Mouse (Mus musculus) hindbrain, postnatal 0 days (tissue): ENCODE data around the gene Isoc2a. TPM values are rescaled to one million over a fixed set of nuclear protein-coding genes. Genes with fewer than 3 reads are reported as not detected.

Source experiments
- ATAC-seq: fragments of 200-750 bp; cut with Nextera tagmentation; 2 replicates; pipeline ENCODE4 v1.8.0; 2017; ENCODE audit warnings: mild to moderate bottlenecking, moderate TSS enrichment, moderate library complexity
- DNase-seq: peaks from one replicate; pipeline ENCODE4 v3.0.0-alpha.2; 2015; ENCODE audit warnings: low spot score
- H3K27ac ChIP-seq: fragments of 300-500 bp; sonication (generic); 2 replicates; pipeline ENCODE4 v1.5.1; 2014; ENCODE audit warnings: mild to moderate bottlenecking
- H3K27me3 ChIP-seq: fragments of 300-500 bp; sonication (generic); 2 replicates; pipeline ENCODE4 v1.6.1; 2014; ENCODE audit warnings: low read length, mixed read lengths; ENCODE audit not compliant: insufficient read depth
- H3K36me3 ChIP-seq: fragments of 300-500 bp; sonication (generic); 2 replicates; pipeline ENCODE4 v1.6.1; 2014; ENCODE audit warnings: low read length, mixed read lengths; ENCODE audit not compliant: insufficient read depth
- H3K4me1 ChIP-seq: fragments of 300-500 bp; sonication (generic); 2 replicates; pipeline ENCODE4 v1.6.1; 2014; ENCODE audit warnings: antibody characterized with exemption, low read length, mixed read lengths; ENCODE audit not compliant: insufficient read depth
- H3K4me2 ChIP-seq: fragments of 300-500 bp; sonication (generic); 2 replicates; pipeline ENCODE4 v1.6.1; 2014; ENCODE audit warnings: low read depth, mild to moderate bottlenecking, low read length, moderate library complexity, mixed read lengths
- H3K4me3 ChIP-seq: fragments of 300-500 bp; sonication (generic); 2 replicates; pipeline ENCODE4 v1.5.1; 2014; ENCODE audit warnings: low read length
- H3K9ac ChIP-seq: fragments of 300-500 bp; sonication (generic); replicated peaks from 2 replicates; pipeline ENCODE4 v1.6.1; 2014; ENCODE audit warnings: mild to moderate bottlenecking, low read length, moderate library complexity, mixed read lengths
- H3K9me3 ChIP-seq: fragments of 300-500 bp; sonication (generic); 2 replicates; pipeline ENCODE4 v1.6.1; 2016; ENCODE audit warnings: low read length, mixed read lengths
- CTCF ChIP-seq: IDR thresholded peaks from 2 replicates; pipeline ENCODE4 v1.5.1; 2016; ENCODE audit warnings: antibody characterized with exemption, control low read depth, low read depth
- WGBS: fragments of 180-500 bp; shearing (Covaris S2); extraction: QIAGEN DNeasy Blood & Tissue Kit; methylation state at CpG from one replicate; pipeline ENCODE4 v1.1.7; 2014; 5-methylcytosine and 5-hydroxymethylcytosine counted together
- polyA plus RNA-seq: library from polyadenylated mRNA; unstranded; fragments of >200 nt; fragmentation: Nextera tagmentation; extraction: Ambion mirVana; gene quantifications from 2 replicates; pipeline ENCODE4 v1.2.1, GENCODE M21; 2015
- total RNA-seq: library from RNA; depleted of rRNA; stranded (reverse); fragments of >200 nt; gene quantifications from 2 replicates; pipeline ENCODE4 v1.2.3, GENCODE M21; 2014

Isoc2a gene
- total and polyA plus RNA-seq, 2 experiments from 2014 or later, result 0.43 to 12.2 TPM

- Histone ChIP-seq H3K4me1 (peaks cover 31% of the 10 kb centered on the region), H3K4me3 (peak overlapping the region; percentile 40), H3K9me3 (no peaks in the 10 kb centered on the region), H3K27ac (peak overlapping the region; percentile 96), H3K36me3 (peaks cover 21% of the 10 kb centered on the region; the same call in 1 of the 2 replicates), H3K27me3 (no peaks in the 10 kb centered on the region), H3K4me2 (peak overlapping the region; percentile 77), H3K9ac (peak overlapping the region; percentile 56)
- ATAC-seq (peak; percentile 16), DNase-seq (peak; percentile 72)
- 4% methylated on average over 37 of the region's 37 CpGs for WGBS
- TF ChIP-seq CTCF, result peak; percentile 71
These were observed 46.8 kb downstream of the Isoc2a start for GRCm38 (mm10) chr7:4923586-4924364.

- no peak for TF ChIP-seq CTCF
These were observed 47.5 kb downstream of the Isoc2a start for GRCm38 (mm10) chr7:4924483-4924882.

GRCm38 (mm10) chr7:4924891-4925301 is 47.9 kb downstream of the Isoc2a start:
- TF ChIP-seq CTCF, result no peak
- DNase-seq (peak; percentile 16), ATAC-seq (no peak)
- Histone ChIP-seq H3K4me2 (no peak overlapping the region), H3K9ac (no peak overlapping the region), H3K36me3 (peaks cover 10% of the 10 kb centered on the region; the same call in 1 of the 2 replicates), H3K4me1 (peaks cover 31% of the 10 kb centered on the region), H3K27ac (peak overlapping the region; percentile 96), H3K27me3 (no peaks in the 10 kb centered on the region), H3K4me3 (no peak overlapping the region), H3K9me3 (no peaks in the 10 kb centered on the region)
- WGBS, result 6% methylated on average over 3 of the region's 4 CpGs

More at GRCm38 (mm10) chr7:4924483-4924882, 47.5 kb downstream of the Isoc2a start:
- WGBS, result 1% methylated on average over 4 of the region's 4 CpGs
- H3K36me3 ChIP-seq, result peaks cover 14% of the 10 kb centered on the region; the same call in 1 of the 2 replicates
- DNase-seq, result peak; percentile 38
- H3K4me1 ChIP-seq, result peaks cover 31% of the 10 kb centered on the region
- H3K4me3 ChIP-seq, result no peak overlapping the region; the same call in 1 of the 2 replicates
- H3K9me3 ChIP-seq, result no peaks in the 10 kb centered on the region
- H3K27ac ChIP-seq, result peak overlapping the region; percentile 96
- H3K4me2 ChIP-seq, result peak overlapping the region; percentile 77
- H3K27me3 ChIP-seq, result no peaks in the 10 kb centered on the region
- H3K9ac ChIP-seq, result peak overlapping the region; percentile 56; the same call in 1 of the 2 replicates
- no peak for ATAC-seq

DNA sequence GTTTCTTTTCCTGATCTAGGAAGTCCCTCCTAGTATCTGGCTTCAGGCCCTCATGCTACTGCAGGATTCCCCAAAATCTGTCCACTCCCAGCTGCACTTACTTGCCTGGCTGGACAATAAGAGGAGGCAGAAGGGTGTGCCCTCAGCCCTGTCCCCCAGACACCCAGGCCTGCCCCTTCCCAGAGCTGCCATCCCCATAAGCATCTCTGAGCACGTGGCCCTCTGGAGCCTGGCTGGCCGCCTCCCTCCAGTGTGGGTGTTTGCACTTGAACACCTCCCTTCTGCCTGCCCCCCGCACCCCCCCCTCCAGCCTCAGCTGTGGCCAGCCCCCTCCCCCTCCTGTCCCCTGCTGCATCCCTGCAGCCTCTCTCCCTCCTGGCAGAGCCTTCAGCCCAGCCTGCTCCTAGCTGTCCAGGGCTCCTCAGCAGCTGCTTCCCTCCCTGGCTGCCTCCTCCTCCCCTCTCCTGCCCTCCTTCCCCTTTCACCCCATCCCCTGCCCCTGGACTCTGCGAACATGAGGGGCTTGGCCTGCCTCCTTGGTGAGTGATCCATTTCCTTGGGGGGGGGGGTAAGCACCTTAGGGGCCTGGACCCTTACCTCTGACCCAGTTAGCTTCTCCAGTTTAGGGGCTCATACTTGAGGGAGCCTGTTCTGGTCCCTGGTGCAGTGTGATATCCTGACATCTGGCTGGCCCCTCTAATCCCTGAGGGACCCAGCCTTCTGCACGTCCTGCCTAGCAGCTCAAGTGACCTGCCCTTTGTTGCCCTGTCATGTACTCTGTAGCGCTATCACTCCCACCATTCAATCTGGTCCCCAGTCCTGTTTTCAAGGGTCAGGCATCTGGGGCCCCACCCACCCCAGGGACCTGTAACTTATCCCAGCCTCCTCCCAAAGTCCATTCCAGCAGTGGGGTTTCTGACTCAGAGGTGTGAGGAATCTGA is 48.8 kb downstream of the Isoc2a start, which contains the start of gene Ssc5d:
Gene Ssc5d (plus strand): TSS at position 345 of the 941 bp plus-strand sequence.
- TF ChIP-seq CTCF, result no peak
- ATAC-seq (no peak), DNase-seq (peak; percentile 47)
- peak within 1 kb of the TSS; percentile 96 for H3K27ac ChIP-seq
- H3K9me3 ChIP-seq, result no peaks in the 10 kb centered on the region
- no peaks in the 10 kb centered on the region for H3K27me3 ChIP-seq
- 0 out of 2 replicates have a peak, but pooled peaks cover 2% of the 10 kb centered on the region for H3K36me3 ChIP-seq
- H3K9ac ChIP-seq, result 0 out of 2 replicates have a peak within 1 kb of the TSS, but pooled peaks have one; percentile 17
- 12% methylated on average over 5 of the region's 6 CpGs for WGBS
- peak within 1 kb of the TSS; percentile 77; the same call in 1 of the 2 replicates for H3K4me2 ChIP-seq
- H3K4me1 ChIP-seq, result peaks cover 31% of the 10 kb centered on the region
- no peak within 1 kb of the TSS for H3K4me3 ChIP-seq

DNA sequence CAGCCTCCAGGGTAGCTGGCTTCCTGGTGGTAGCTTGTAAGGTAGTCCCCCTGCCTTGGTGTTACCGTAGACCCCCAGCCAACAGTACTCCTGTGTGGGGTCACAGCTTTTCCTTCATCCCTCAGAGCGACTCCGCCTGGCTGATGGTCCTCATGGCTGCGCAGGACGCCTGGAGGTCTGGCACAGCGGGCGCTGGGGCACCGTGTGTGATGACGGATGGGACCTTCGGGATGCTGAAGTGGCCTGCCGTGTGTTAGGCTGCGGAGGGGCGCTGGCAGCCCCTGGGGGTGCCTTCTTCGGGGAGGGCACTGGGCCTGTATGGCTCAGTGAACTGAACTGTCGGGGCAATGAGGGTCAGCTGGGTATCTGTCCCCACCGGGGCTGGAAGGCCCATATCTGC is 49.9 kb downstream of the Isoc2a start:
- Histone ChIP-seq H3K27ac (no peak overlapping the region), H3K27me3 (no peaks in the 10 kb centered on the region), H3K36me3 (no peaks in the 10 kb centered on the region), H3K9me3 (no peaks in the 10 kb centered on the region), H3K4me1 (peaks cover 25% of the 10 kb centered on the region), H3K4me2 (no peak overlapping the region), H3K4me3 (no peak overlapping the region), H3K9ac (no peak overlapping the region)
- 65% methylated on average over 16 of the region's 16 CpGs for WGBS
- no peak for TF ChIP-seq CTCF
- DNase-seq (no peak), ATAC-seq (no peak)

DNA sequence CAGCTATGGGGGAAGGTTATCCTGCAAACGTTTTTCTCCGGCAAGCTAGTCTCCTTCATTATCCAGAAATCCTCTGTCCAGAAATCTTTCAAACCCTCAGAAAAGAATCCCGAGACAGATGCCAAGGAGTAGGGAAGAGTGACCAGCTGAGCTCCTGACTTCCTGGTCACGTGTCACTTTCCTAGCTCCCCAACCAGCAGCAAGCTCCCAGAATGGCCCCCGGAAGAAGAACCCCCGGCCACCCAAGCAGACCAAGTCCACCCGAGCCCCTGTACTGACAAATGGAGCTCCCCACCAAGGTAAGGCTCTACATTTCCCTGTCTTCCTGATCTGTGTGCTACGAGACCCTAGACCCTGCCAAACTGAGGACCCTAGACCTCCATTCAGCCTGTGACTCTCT is 50.8 kb downstream of the Isoc2a start:
- 72% methylated on average over 8 of the region's 8 CpGs for WGBS

More for the DNA sequence above, 50.8 kb downstream of the Isoc2a start:
- Histone ChIP-seq H3K27ac (no peak overlapping the region), H3K9me3 (no peaks in the 10 kb centered on the region), H3K36me3 (no peaks in the 10 kb centered on the region), H3K4me2 (no peak overlapping the region), H3K4me3 (no peak overlapping the region), H3K9ac (no peak overlapping the region), H3K4me1 (peaks cover 22% of the 10 kb centered on the region), H3K27me3 (no peaks in the 10 kb centered on the region)
- no peak for DNase-seq
- TF ChIP-seq CTCF, result no peak
- no peak for ATAC-seq
